Mouse (Mus musculus): ENCODE results near the gene Rftn1. TPM values are rescaled to one million over a fixed set of nuclear protein-coding genes. Genes with fewer than 3 reads are reported as not detected.
"Not testable (repeated sequence)": the region's sequence is repeated elsewhere in the genome, so short reads cannot be mapped to it uniquely, and the experiment has no call there.

The Rftn1 gene
- polyA plus RNA-seq, 1 experiment, result 16.8 TPM

DNA sequence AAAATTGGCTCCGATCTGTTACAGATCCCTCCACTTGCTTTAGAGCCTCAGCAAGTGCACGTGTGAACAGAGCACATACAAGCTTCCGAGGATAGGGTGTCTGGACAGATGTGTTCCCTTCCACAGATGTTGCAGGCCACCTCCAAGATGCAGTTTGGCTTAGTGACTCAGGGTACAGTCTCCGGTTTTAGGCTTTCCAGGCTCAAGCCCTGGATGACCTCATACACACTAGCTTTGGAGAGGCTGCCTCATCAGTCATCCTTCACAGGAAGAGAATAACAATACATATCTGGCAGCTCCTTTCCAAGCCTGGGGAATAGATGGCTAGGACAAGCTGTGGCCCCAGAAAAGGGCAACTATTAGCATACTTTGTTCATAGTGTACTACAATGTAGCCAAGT, 65.8 kb downstream of the Rftn1 start:
- no peak for DNase-seq
- H3K27me3 ChIP-seq (ENCODE audit: control insufficient read depth, insufficient read depth, low read length), result no peaks in the 10 kb centered on the region
- no peak overlapping the region for H3K4me3 ChIP-seq (replicated peaks; ENCODE audit: insufficient read depth, low read depth, low read length)
- H3K4me1 ChIP-seq (ENCODE audit: control insufficient read depth, insufficient read depth, low read length), result no peaks in the 10 kb centered on the region
- H3K27ac ChIP-seq (ENCODE audit: insufficient read depth, low read length), result no peak overlapping the region
- TF ChIP-seq CTCF (IDR thresholded peaks at IDR 0.05; ENCODE audit: borderline replicate concordance, insufficient read depth, low read depth, low read length) (no peak), POLR2A (IDR thresholded peaks at IDR 0.05; ENCODE audit: borderline replicate concordance, insufficient read depth, low read length) (no peak)
- WGBS, result 90% methylated on average over 4 of the region's 4 CpGs

DNA sequence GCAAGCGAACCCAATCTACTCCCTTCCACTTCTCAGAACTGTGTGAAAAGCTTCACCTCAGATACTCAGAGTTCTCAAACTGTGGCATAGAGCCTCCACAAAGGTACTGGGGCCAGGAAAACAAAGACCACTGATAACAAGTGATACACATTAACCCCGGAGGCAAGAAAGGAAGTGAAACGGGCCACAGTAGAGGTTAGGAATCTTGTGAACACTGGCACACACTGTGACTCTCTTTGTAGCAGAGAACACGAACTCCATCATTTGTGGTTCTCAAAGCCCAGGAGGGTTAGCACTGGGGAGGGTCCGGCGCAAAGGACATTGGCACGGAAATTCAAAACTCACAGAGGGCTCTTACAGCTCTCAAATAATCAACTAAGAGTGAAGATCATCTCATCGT, 67.9 kb downstream of the Rftn1 start:
- TF ChIP-seq POLR2A (IDR thresholded peaks at IDR 0.05; ENCODE audit: borderline replicate concordance, insufficient read depth, low read length) (no peak), CTCF (IDR thresholded peaks at IDR 0.05; ENCODE audit: borderline replicate concordance, insufficient read depth, low read depth, low read length) (no peak)
- 85% methylated on average over 8 of the region's 8 CpGs for WGBS

GRCm38 (mm10) chr17:50120098-50120497, 70.4 kb downstream of the Rftn1 start:
- Histone ChIP-seq H3K4me1 (ENCODE audit: control insufficient read depth, insufficient read depth, low read length) (no peaks in the 10 kb centered on the region), H3K27ac (ENCODE audit: insufficient read depth, low read length) (no peak overlapping the region), H3K27me3 (ENCODE audit: control insufficient read depth, insufficient read depth, low read length) (no peaks in the 10 kb centered on the region), H3K4me3 (replicated peaks; ENCODE audit: insufficient read depth, low read depth, low read length) (no peak overlapping the region)
- TF ChIP-seq POLR2A (IDR thresholded peaks at IDR 0.05; ENCODE audit: borderline replicate concordance, insufficient read depth, low read length) (no peak), CTCF (IDR thresholded peaks at IDR 0.05; ENCODE audit: borderline replicate concordance, insufficient read depth, low read depth, low read length) (no peak)
- WGBS, result 65% methylated on average over 4 of the region's 4 CpGs
- DNase-seq, result no peak

More for the DNA sequence above, 67.9 kb downstream of the Rftn1 start:
- no peak overlapping the region for H3K27ac ChIP-seq (ENCODE audit: insufficient read depth, low read length)
- DNase-seq, result no peak
- H3K27me3 ChIP-seq (ENCODE audit: control insufficient read depth, insufficient read depth, low read length), result no peaks in the 10 kb centered on the region
- no peaks in the 10 kb centered on the region for H3K4me1 ChIP-seq (ENCODE audit: control insufficient read depth, insufficient read depth, low read length)
- H3K4me3 ChIP-seq (replicated peaks; ENCODE audit: insufficient read depth, low read depth, low read length), result no peak overlapping the region

GRCm38 (mm10) chr17:50117461-50117860, 73.0 kb downstream of the Rftn1 start:
- 89% methylated on average over 7 of the region's 7 CpGs for WGBS

GRCm38 (mm10) chr17:50116980-50117379, 73.5 kb downstream of the Rftn1 start:
- TF ChIP-seq CTCF (IDR thresholded peaks at IDR 0.05; ENCODE audit: borderline replicate concordance, insufficient read depth, low read depth, low read length), result no peak
- Histone ChIP-seq H3K27ac (ENCODE audit: insufficient read depth, low read length) (no peak overlapping the region), H3K27me3 (ENCODE audit: control insufficient read depth, insufficient read depth, low read length) (no peaks in the 10 kb centered on the region), H3K4me3 (replicated peaks; ENCODE audit: insufficient read depth, low read depth, low read length) (no peak overlapping the region), H3K4me1 (ENCODE audit: control insufficient read depth, insufficient read depth, low read length) (no peaks in the 10 kb centered on the region)
- DNase-seq, result no peak
- WGBS, result 67% methylated on average over 3 of the region's 3 CpGs

More at GRCm38 (mm10) chr17:50117461-50117860, 73.0 kb downstream of the Rftn1 start:
- no peaks in the 10 kb centered on the region for H3K4me1 ChIP-seq (ENCODE audit: control insufficient read depth, insufficient read depth, low read length)
- no peak overlapping the region for H3K4me3 ChIP-seq (replicated peaks; ENCODE audit: insufficient read depth, low read depth, low read length)
- H3K27ac ChIP-seq (ENCODE audit: insufficient read depth, low read length), result no peak overlapping the region
- DNase-seq, result no peak
- H3K27me3 ChIP-seq (ENCODE audit: control insufficient read depth, insufficient read depth, low read length), result no peaks in the 10 kb centered on the region
- TF ChIP-seq CTCF (IDR thresholded peaks at IDR 0.05; ENCODE audit: borderline replicate concordance, insufficient read depth, low read depth, low read length), result no peak
- TF ChIP-seq POLR2A (IDR thresholded peaks at IDR 0.05; ENCODE audit: borderline replicate concordance, insufficient read depth, low read length), result no peak

- H3K27me3 ChIP-seq (ENCODE audit: control insufficient read depth, insufficient read depth, low read length); H3K4me3 ChIP-seq (replicated peaks; ENCODE audit: insufficient read depth, low read depth, low read length); H3K27ac ChIP-seq (ENCODE audit: insufficient read depth, low read length); H3K4me1 ChIP-seq (ENCODE audit: control insufficient read depth, insufficient read depth, low read length); DNase-seq: not testable (repeated sequence)
- WGBS, result 93% methylated on average over 1 of the region's 1 CpGs
Observed at GRCm38 (mm10) chr17:50116401-50116800, 74.1 kb downstream of the Rftn1 start.

- H3K27me3 ChIP-seq (ENCODE audit: control insufficient read depth, insufficient read depth, low read length); H3K4me3 ChIP-seq (replicated peaks; ENCODE audit: insufficient read depth, low read depth, low read length); H3K4me1 ChIP-seq (ENCODE audit: control insufficient read depth, insufficient read depth, low read length); DNase-seq; H3K27ac ChIP-seq (ENCODE audit: insufficient read depth, low read length): not testable (repeated sequence)
- WGBS, result 97% methylated on average over 3 of the region's 3 CpGs
Observed at GRCm38 (mm10) chr17:50115716-50116115, 74.8 kb downstream of the Rftn1 start.

GRCm38 (mm10) chr17:50114659-50115058, 75.8 kb downstream of the Rftn1 start:
- no peaks in the 10 kb centered on the region for H3K27me3 ChIP-seq (ENCODE audit: control insufficient read depth, insufficient read depth, low read length)
- no peak overlapping the region for H3K27ac ChIP-seq (ENCODE audit: insufficient read depth, low read length)
- H3K4me1 ChIP-seq (ENCODE audit: control insufficient read depth, insufficient read depth, low read length), result no peaks in the 10 kb centered on the region
- 78% methylated on average over 8 of the region's 8 CpGs for WGBS
- H3K4me3 ChIP-seq (replicated peaks; ENCODE audit: insufficient read depth, low read depth, low read length), result no peak overlapping the region
- DNase-seq, result no peak
- no peak for TF ChIP-seq POLR2A (IDR thresholded peaks at IDR 0.05; ENCODE audit: borderline replicate concordance, insufficient read depth, low read length)
- no peak for TF ChIP-seq CTCF (IDR thresholded peaks at IDR 0.05; ENCODE audit: borderline replicate concordance, insufficient read depth, low read depth, low read length)
